Mouse (Mus musculus) CH12F3 (cell line): ENCODE results near the gene Wfikkn1.

Experiments used
- in situ Hi-C: fragments of 300-500 bp; cut with MboI; formaldehyde crosslinking; loops from 2 replicates; pipeline ENCODE4 v1.14.3; 2020; ENCODE audit warnings: low sequenced_read_pairs

The Wfikkn1 gene

DNA sequence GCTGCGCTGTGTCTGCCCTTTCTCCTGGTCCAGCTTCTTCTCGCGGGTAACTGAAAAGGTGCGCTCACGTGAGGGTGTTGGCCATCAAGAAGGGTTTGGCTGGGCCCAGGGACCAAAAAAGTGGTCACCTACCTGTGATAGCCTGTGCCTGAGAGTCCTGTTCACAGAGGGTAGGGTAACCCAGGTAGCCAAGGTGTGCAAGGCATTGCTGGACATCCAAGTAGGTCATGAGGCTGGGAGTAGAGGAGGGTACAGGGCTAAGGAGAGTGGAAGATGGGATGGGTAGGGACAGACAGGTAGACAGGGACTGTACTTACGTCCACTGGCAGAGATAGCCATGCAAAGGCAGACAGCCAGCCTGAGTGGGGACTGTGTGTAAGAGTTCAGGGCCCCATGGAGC lies 40.1 kb downstream of the Wfikkn1 start:
- in situ Hi-C loops, result no loop called here

GRCm38 (mm10) chr17:25839455-25840235 lies 41.0 kb downstream of the Wfikkn1 start:
- in situ Hi-C loops, result no loop called here

DNA sequence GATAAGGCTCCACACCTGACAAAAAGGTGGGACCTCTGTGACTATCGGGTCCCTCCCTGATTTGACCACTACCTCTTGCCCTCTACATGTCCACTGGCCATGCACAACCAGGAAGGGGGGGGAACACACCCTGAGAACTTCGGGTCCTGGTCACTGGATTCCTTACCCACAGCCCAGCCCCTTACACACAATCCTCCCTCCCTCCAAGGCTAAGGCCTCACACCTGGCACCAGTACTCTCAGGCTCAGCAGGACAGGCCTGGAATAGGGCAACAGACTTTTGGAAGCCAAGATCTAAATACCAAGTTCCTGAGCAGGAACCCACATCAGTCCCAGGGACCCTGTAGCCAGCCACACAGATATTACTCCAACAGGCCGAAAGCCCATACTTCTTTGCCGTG lies 41.8 kb downstream of the Wfikkn1 start:
- in situ Hi-C loops, result no loop called here

GRCm38 (mm10) chr17:25837533-25837932 lies 43.1 kb downstream of the Wfikkn1 start:
- in situ Hi-C loops, result no loop called here

DNA sequence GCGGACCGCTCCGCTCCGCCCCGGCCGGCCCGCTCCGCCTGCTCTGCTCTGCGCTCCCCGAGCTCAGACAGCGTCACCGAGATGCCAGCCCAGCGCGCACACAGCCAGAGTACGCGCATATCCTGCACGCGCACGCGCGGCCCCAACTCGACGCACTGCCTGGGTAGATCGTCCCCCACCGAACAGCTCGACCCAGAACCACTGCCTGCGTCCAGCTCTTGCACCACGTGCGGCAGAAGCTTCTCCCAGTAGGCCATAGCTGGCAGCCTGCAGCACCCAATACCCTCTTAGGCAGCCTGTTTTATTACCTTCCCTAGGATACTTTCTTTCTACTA lies 43.6 kb downstream of the Wfikkn1 start, which contains the start of gene Rhbdl1:
TSS of gene Rhbdl1 (minus strand) at position 220 of the 335 bp plus-strand sequence.
- in situ Hi-C loops, result no loop called here

- in situ Hi-C loops, result no loop called here
Observed at GRCm38 (mm10) chr17:25836397-25837075, 44.1 kb downstream of the Wfikkn1 start.

GRCm38 (mm10) chr17:25835816-25836215 lies 44.8 kb downstream of the Wfikkn1 start:
- in situ Hi-C loops, result no loop called here

DNA sequence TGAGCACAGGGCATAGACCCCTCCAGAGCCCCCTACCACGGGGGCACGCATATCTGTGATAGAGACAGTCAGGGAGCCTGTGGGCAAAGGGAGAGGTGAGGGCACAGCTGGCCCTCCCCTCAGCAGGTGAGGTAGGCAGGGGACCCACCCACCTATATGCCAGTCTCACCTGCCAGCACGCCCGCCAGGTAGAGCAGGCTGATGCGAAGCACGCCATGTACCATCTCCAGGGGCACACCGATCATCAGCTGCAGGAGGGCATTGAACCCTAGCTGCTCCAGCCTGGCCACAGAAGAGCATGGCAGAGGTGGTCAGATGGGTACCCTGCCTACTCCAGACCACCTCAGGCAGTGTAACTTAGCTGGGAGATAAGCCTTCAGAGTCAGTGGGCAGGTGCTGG lies 45.4 kb downstream of the Wfikkn1 start:
- in situ Hi-C loops, result no loop called here

DNA sequence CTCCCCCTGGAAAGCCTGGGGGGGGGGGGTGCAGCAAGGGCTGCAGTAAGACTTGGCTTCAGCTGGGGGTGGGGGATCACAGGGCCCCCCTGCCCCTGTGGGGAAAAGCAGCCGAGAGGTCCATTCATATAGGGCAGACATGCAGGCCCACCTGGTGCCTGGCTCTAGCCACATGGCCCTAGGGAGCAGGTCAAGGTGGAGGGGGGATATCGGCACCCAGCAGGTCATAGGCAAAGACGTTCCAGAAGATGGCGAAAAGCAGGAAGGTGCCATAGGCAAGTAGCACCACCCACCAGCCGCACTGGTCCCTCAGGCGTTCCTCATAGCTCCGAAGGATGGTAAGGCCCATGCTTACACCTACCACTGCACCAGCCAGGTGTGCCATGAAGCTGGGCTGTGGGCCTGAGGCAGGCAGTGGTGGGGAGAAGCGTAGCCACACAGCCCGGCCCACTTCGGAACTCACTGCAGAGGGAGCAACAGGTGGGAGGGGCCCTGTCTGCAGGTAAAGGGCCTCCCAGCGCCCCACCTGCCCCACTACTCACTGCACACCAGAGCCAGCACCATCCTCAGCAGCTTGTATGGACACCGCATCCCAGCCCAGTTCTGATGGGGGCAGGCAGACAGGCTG lies 45.9 kb downstream of the Wfikkn1 start:
- in situ Hi-C loops, result no loop called here

GRCm38 (mm10) chr17:25833961-25834594 lies 46.6 kb downstream of the Wfikkn1 start:
- in situ Hi-C loops, result no loop called here

DNA sequence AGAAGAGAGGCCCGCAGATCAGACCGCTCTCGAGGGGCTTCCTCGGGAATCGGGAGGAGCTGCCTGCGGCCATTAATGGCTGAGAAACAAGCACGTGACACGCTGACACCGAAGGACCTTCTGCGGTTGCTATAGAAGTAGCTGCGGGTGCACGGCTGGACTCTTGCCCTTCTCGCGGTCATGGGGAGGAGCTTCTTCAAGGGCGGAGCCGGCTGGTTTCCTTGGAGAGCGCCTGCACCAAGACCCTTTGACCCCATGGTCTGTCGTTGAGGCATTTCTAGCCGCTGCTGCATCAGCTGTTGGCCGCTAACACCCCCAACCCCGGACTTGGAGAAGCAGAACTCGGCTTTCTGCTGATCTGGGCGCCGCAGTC lies 47.4 kb downstream of the Wfikkn1 start, which contains the start of gene Stub1:
TSS of gene Stub1 (minus strand) at position 114 of the 373 bp plus-strand sequence.
- in situ Hi-C loops, result no loop called here

DNA sequence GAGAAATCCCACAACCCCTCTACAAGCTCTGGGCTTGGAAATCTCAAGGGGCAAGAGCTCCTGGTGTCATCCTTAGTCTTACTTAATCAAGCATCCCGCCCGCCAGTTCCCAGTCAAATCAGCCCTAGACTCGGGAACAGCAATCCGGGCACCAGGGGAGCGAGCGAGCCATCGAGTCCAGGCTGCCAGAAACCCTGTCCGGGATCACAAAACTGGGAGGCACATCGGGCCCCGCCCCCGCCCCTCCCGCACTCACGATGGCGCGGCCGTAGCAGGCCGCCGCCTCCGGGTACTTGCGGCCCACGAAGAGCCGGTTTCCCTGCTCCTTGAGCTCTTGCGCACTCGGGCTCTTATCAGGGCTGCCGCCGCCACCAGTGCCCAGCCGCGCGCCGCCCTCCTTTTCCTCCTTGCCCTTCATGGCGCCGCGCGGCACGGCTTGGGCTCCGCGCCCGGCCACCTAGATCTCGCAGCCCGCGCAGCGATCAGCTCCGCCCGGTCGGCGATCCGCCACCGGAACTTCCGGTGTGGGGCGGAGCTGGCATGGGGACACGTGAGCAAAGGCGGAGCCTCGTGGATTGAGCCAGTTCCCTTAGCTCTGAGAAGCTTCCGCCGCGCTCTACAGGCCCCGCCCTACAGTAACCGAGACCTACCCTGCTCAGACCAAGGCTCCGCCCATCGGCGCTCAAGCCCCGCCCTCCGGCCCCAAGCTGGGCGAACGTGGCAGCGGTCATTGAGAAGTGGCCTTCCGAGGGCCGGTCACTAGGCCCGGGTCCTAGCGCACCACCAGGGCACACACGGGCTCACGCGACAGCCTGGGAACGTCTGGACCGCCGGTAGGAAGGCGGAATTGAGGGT lies 48.0 kb downstream of the Wfikkn1 start:
- in situ Hi-C loops, result no loop called here

DNA sequence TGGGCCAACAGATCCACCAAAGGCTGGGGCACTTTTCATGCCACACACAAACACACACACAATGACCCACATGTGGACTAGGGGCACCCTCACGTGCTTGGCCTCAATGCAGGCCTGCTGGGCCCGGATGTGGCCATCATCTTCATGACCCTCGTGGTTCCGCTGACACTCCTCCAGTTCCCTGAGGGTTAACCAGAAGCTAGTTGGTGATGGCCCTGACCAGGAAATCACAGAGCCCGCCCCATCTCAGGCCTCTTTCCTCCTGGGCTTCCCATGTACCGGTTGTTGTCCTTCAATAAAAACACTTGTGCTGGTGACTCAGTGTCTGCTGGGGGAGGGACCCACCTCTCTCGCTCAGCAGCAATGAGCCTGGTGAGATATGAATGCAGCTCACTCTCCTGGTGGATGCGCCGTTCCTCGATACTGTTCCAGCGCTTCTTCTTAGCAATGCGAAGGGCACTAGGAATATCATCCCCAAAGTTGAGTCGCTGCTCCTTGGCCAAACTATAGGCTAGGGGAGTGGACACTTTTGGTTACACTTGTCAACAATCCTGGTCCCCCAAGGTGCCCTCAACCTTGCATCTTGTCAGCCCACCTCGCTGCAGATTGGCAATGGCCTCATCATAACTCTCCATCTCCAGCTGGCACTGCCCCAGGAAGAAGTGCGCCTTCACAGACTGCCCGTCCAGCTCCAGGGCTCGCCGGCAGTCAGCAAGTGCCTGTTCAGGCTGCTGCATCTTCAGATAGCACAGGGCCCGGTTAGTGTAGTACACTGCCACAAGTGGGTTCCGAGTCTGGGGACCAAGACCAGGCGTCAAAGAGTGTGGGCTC lies 49.0 kb downstream of the Wfikkn1 start:
- in situ Hi-C loops, result no loop called here

DNA sequence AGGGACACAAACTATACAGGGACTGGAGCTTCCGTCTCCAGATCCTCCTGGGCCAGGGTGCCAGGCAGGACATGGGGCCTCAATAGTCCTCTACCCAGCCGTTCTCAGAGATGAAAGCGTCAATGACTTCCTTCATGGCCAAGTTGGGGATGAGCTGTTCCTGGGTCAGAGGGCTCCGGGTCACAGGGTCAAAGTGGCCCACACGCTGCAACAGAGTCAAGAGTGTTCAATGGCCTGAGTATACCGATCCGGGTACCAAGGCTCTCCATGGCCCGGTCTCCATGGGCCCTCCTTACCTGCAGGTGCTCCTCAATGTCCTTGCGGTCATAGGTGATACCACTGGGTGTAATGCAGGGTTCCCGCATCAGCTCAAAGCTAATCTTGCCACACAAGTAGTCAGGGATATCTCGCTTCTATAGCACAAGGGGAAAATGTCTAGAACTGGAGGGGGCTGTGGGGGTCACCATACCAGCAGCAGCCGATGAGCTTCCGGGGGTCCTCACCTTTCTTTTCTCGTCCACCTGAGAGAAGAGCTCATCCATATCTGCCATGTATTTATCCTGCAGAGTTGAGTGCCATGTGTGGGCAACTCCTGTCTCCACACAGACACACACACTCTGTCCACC lies 49.7 kb downstream of the Wfikkn1 start:
- in situ Hi-C loops, result no loop called here

DNA sequence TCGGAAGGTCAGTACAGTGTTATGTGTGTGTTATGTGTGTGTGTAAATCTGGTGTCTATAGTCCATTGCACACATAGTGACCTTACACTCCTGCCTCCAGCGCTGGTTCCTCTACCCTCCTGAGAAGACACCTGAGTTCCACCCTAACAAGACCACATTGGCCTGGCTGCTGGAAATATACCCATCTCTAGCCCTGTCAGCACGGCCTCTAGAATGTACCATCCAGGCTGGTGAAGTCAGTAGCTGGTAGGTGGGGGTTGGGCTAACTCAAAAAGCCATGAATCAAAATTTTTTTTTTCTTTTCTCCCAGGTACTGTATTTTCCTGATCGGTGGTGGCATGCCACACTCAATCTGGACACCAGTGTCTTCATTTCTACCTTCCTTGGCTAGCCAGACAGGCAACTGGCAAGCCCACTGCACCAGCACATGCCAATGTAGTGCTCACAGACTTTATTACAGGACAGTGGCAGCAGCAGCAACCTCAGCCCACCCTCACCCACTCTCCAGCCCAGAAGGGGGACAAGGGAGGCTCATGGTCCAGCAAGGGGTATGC lies 50.4 kb downstream of the Wfikkn1 start:
- in situ Hi-C loops, result no loop called here

- in situ Hi-C loops, result no loop called here
Observed at GRCm38 (mm10) chr17:25829558-25830017, 51.1 kb downstream of the Wfikkn1 start.

DNA sequence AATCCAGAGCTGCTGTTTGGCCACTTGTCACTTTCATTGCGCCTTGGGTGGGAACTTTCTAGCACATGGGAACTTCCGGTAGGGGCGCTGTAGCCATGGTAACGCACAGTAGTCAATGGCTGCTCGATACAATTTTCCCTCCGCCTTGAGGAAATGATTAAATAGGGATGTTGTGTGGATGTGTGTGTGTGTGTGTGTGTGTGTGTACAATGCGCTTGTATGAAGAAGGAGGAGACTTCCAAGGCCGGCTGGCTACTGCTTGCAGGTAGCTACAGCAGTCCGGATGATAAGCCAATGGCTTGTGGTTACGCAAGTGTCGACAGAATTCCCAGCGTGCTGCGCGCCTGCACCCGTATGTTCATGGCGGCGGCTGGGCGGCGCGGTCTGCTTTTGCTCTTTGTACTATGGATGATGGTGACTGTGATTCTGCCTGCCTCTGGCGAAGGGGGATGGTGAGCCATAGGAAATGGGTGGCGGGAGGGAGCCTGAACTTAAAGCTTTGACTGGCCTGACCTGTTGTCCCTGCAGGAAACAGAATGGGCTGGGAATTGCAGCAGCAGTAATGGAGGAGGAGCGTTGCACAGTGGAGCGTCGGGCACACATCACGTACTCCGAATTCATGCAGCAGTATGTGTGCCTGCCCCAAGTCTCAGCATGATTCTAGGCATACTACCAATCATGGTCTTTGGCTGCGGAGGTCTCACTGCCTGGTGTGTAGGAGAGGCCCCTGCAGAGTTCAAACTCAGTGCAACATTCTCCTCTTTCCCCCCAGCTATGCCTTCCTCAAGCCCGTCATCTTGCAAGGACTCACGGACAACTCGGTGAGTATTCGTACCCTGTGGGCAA lies 51.7 kb downstream of the Wfikkn1 start, which contains the start of gene Jmjd8:
TSS of gene Jmjd8 (plus strand) at position 156 of the 846 bp plus-strand sequence.
- in situ Hi-C loops, result no loop called here

- in situ Hi-C loops, result no loop called here
Observed at GRCm38 (mm10) chr17:25828223-25828594, 52.4 kb downstream of the Wfikkn1 start.
